22 mouse cellular contexts compared by ENCODE assay signal in genomic region chr2:49917489-49917888, GRCm38 (mm10).
DNase-seq lines count a peak whose midpoint lies in the region; ATAC-seq lines count a peak whose summit lies in the region.
"Had no signal": no experiment of that assay in that cellular context is flagged by ENCODE, and none has a peak within 500 bp of the region (broad histone marks: within the 10 kb centered on the region; RNA-seq: fewer than 3 reads in every experiment).

No protein-coding gene starts in this region.

- H3K4me2 ChIP-seq in hindbrain, embryonic 16.5 days (ENCODE audit: low read length): no peak overlapping the region
- no peak overlapping the region for H3K4me2 ChIP-seq in hindbrain, embryonic 13.5 days
- no peak overlapping the region for H3K4me2 ChIP-seq in neural tube, embryonic 11.5 days (ENCODE audit: low read depth)
- H3K4me2 ChIP-seq in forebrain, embryonic 14.5 days (ENCODE audit: low read length): 0 out of 2 replicates have a peak overlapping the region, but pooled peaks have one; percentile 4
- H3K4me2 ChIP-seq: heart, embryonic 11.5 days; liver, embryonic 11.5 days; lung, embryonic 14.5 days had no signal

- H3K4me3 ChIP-seq in hindbrain, embryonic 16.5 days (ENCODE audit: low read length): no peak overlapping the region
- no peak overlapping the region for H3K4me3 ChIP-seq in hindbrain, embryonic 13.5 days
- H3K4me3 ChIP-seq in neural tube, embryonic 11.5 days (ENCODE audit: low read depth, low read length): no peak overlapping the region
- H3K4me3 ChIP-seq in forebrain, embryonic 14.5 days (ENCODE audit: low read depth, low read length): no peak overlapping the region
- H3K4me3 ChIP-seq: layer of hippocampus, adult 2 months had no signal

- no peaks in the 10 kb centered on the region for H3K36me3 ChIP-seq in hindbrain, embryonic 16.5 days (ENCODE audit: control insufficient read depth, insufficient read depth, low read length)
- H3K36me3 ChIP-seq in hindbrain, embryonic 13.5 days: no peaks in the 10 kb centered on the region
- no peaks in the 10 kb centered on the region for H3K36me3 ChIP-seq in neural tube, embryonic 11.5 days (ENCODE audit: control insufficient read depth, insufficient read depth, low read length)
- no peaks in the 10 kb centered on the region for H3K36me3 ChIP-seq in forebrain, embryonic 14.5 days (ENCODE audit: control insufficient read depth, insufficient read depth, low read length)

- peak; percentile 27; the same call in 1 of the 2 replicates for ATAC-seq in hindbrain, embryonic 16.5 days
- no peak for ATAC-seq in hindbrain, embryonic 13.5 days (ENCODE audit: low FRiP score)
- ATAC-seq in neural tube, embryonic 11.5 days (ENCODE audit: insufficient read depth, low FRiP score, low TSS enrichment): peak; percentile 26; the same call in 1 of the 2 replicates
- ATAC-seq in forebrain, embryonic 14.5 days: peak; percentile 65

- 36% methylated on average over 10 of the region's 10 CpGs for WGBS in hindbrain, embryonic 16.5 days
- 25% methylated on average over 10 of the region's 10 CpGs for WGBS in hindbrain, embryonic 13.5 days
- 32% methylated on average over 10 of the region's 10 CpGs for WGBS in neural tube, embryonic 11.5 days
- WGBS in forebrain, embryonic 14.5 days: 4% methylated on average over 10 of the region's 10 CpGs

- DNase-seq in neural tube, embryonic 11.5 days (ENCODE audit: low spot score): no peak
- no peak for DNase-seq in neural tube, embryonic 10.5 days (ENCODE audit: extremely low spot score, low spot score)
- DNase-seq in forebrain, embryonic 14.5 days (ENCODE audit: low spot score): peak; percentile 60
- no peak for DNase-seq in thymus, adult 18-20 months
- no peak for DNase-seq in right cerebral cortex, postnatal 14 days
- DNase-seq: B cell, adult 2 months; cerebellum, adult 11 months; cerebellum, postnatal 25 days; gastrocnemius, postnatal 14 days; heart, postnatal 14 days; kidney, adult 18-20 months; left cerebral cortex, postnatal 4 days; lung, embryonic 14.5 days; lung, postnatal 4 days; right cerebral cortex, adult 18-20 months; spleen, adult 18-20 months; thymus, adult 2 months had no signal

- H3K4me1 ChIP-seq in hindbrain, embryonic 16.5 days (ENCODE audit: control insufficient read depth, insufficient read depth, low read depth, low read length): peaks cover 4% of the 10 kb centered on the region
- peaks cover 23% of the 10 kb centered on the region for H3K4me1 ChIP-seq in hindbrain, embryonic 13.5 days (replicated peaks)
- H3K4me1 ChIP-seq in neural tube, embryonic 11.5 days (ENCODE audit: control insufficient read depth, insufficient read depth, low read length): peaks cover 5% of the 10 kb centered on the region; the same call in 1 of the 2 replicates
- H3K4me1 ChIP-seq in forebrain, embryonic 14.5 days (ENCODE audit: control insufficient read depth, insufficient read depth, low read length): peaks cover 17% of the 10 kb centered on the region

- no peaks in the 10 kb centered on the region for H3K27me3 ChIP-seq in hindbrain, embryonic 16.5 days (replicated peaks; ENCODE audit: control insufficient read depth, insufficient read depth, low read length)
- no peaks in the 10 kb centered on the region for H3K27me3 ChIP-seq in hindbrain, embryonic 13.5 days
- no peaks in the 10 kb centered on the region for H3K27me3 ChIP-seq in neural tube, embryonic 11.5 days (ENCODE audit: control insufficient read depth, insufficient read depth, low read length)
- H3K27me3 ChIP-seq in forebrain, embryonic 14.5 days (replicated peaks; ENCODE audit: control insufficient read depth, insufficient read depth, low read length): no peaks in the 10 kb centered on the region

- no peak overlapping the region for H3K9ac ChIP-seq in hindbrain, embryonic 16.5 days (ENCODE audit: low read depth, low read length)
- no peak overlapping the region for H3K9ac ChIP-seq in hindbrain, embryonic 13.5 days
- H3K9ac ChIP-seq in neural tube, embryonic 11.5 days (ENCODE audit: low read length): no peak overlapping the region
- no peak overlapping the region for H3K9ac ChIP-seq in forebrain, embryonic 14.5 days (ENCODE audit: low read length)
- H3K9ac ChIP-seq: lung, embryonic 14.5 days had no signal

- H3K27ac ChIP-seq in hindbrain, embryonic 16.5 days (ENCODE audit: low read depth, low read length): no peak overlapping the region
- no peak overlapping the region for H3K27ac ChIP-seq in hindbrain, embryonic 13.5 days
- no peak overlapping the region for H3K27ac ChIP-seq in neural tube, embryonic 11.5 days (ENCODE audit: low read depth, low read length)
- peak overlapping the region; percentile 65 for H3K27ac ChIP-seq in forebrain, embryonic 14.5 days (ENCODE audit: low read depth, low read length)
- H3K27ac ChIP-seq: layer of hippocampus, adult 2 months had no signal

- H3K9me3 ChIP-seq in hindbrain, embryonic 16.5 days (ENCODE audit: control insufficient read depth, low read length): no peaks in the 10 kb centered on the region
- H3K9me3 ChIP-seq in hindbrain, embryonic 13.5 days: no peaks in the 10 kb centered on the region
- no peaks in the 10 kb centered on the region for H3K9me3 ChIP-seq in neural tube, embryonic 11.5 days (ENCODE audit: control insufficient read depth, low read length)
- H3K9me3 ChIP-seq in forebrain, embryonic 14.5 days (replicated peaks; ENCODE audit: control insufficient read depth, low read length): no peaks in the 10 kb centered on the region
